Mouse (Mus musculus): ENCODE data around the gene Pde3a.

- TF ChIP-seq E2F4 (IDR thresholded peaks at IDR 0.05; ENCODE audit: insufficient read depth) (no peak), CEBPB (IDR thresholded peaks at IDR 0.05; ENCODE audit: insufficient read depth, poor library complexity, severe bottlenecking) (no peak), POLR2A (IDR thresholded peaks at IDR 0.05; ENCODE audit: insufficient read length, low read depth) (no peak), MAX (IDR thresholded peaks at IDR 0.05; ENCODE audit: low read depth) (no peak), TCF12 (IDR thresholded peaks at IDR 0.05; ENCODE audit: insufficient read depth, poor library complexity, severe bottlenecking) (no peak), MYOD1 (IDR thresholded peaks at IDR 0.05; ENCODE audit: control insufficient read depth in 1 of 3, insufficient read length in 2 of 3, low read depth in 2 of 3) (no peak), POLR2AphosphoS2 (IDR thresholded peaks at IDR 0.05; ENCODE audit: insufficient read length, low read depth) (no peak), MYOG (IDR thresholded peaks at IDR 0.05; ENCODE audit: control insufficient read depth in 1 of 3, insufficient read depth in 1 of 3, insufficient read length in 2 of 3, low read depth in 2 of 3) (no peak), TCF3 (IDR thresholded peaks at IDR 0.05; ENCODE audit: insufficient read length, low read depth) (no peak), SRF (IDR thresholded peaks at IDR 0.05; ENCODE audit: control insufficient read depth, insufficient read length, low read depth) (no peak), REST (IDR thresholded peaks at IDR 0.05; ENCODE audit: insufficient read depth, insufficient read length) (no peak)
Observed at GRCm38 (mm10) chr6:141254956-141255355, 5.9 kb downstream of the Pde3a start.

Data from myocyte (in vitro differentiated cells).